Mouse (Mus musculus): Measurements from ENCODE around the gene Tnp1.

GRCm38 (mm10) chr1:73040691-73041425 lies 25.1 kb upstream of the Tnp1 start:
- TF ChIP-seq CTCF (IDR thresholded peaks at IDR 0.05; ENCODE audit: low read depth, low read length) (no peak), POLR2A (IDR thresholded peaks at IDR 0.05; ENCODE audit: extremely low read depth, insufficient read depth, low read length) (no peak)
